Mouse (Mus musculus) embryo, embryonic 11.5 days (tissue): Measurements from ENCODE around the gene Hsd17b3.

ENCODE experiments used
- DNase-seq: peaks from one replicate; pipeline ENCODE4 v3.0.0-alpha.2; 2012; ENCODE audit warnings: low read depth, low spot score

The Hsd17b3 gene

GRCm38 (mm10) chr13:64022786-64023468 lies 66.1 kb downstream of the Hsd17b3 start:
- DNase-seq, result no peak

- DNase-seq, result peak; percentile 70
Measured at GRCm38 (mm10) chr13:64020902-64021311, 68.1 kb downstream of the Hsd17b3 start.

GRCm38 (mm10) chr13:64018586-64019141 lies 70.4 kb downstream of the Hsd17b3 start:
- DNase-seq, result no peak

GRCm38 (mm10) chr13:64016048-64016447 lies 73.0 kb downstream of the Hsd17b3 start:
- DNase-seq, result no peak

GRCm38 (mm10) chr13:64011157-64011556 lies 77.9 kb downstream of the Hsd17b3 start:
- no peak for DNase-seq
